Mouse (Mus musculus) neural tube, embryonic 10.5 days (tissue): ENCODE measurements around the gene Os9.
"Not testable (repeated sequence)": the region's sequence is repeated elsewhere in the genome, so short reads cannot be mapped to it uniquely, and the experiment has no call there.

ENCODE experiments used
- DNase-seq: peaks from one replicate; pipeline ENCODE4 v3.0.0-alpha.2; 2017; ENCODE audit warnings: low spot score; ENCODE audit errors: extremely low spot score

Os9 gene

DNA sequence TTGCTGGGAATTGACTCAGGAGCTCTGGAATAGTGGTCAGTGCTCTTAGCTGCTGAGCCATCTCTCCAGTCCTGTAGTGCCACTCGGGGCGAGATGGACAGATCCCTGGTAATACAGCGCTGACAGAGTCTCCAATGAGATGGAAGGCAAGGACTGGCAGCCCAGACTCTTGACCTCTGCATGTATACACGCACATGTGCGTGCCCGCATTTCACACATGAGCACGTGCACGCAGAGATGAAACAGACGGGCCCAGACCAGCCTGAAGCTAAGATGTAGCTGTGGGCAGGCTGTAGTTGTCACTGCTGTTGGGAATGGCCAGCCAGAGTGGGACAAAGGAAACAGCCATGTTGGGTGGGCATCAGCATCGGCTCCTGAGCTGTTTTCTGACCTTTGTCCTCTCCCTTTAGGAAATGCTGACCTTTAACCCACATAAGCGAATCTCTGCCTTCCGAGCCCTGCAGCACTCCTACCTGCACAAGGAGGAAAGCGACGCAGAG, 54.4 kb downstream of the Os9 start:
- no peak for DNase-seq

DNA sequence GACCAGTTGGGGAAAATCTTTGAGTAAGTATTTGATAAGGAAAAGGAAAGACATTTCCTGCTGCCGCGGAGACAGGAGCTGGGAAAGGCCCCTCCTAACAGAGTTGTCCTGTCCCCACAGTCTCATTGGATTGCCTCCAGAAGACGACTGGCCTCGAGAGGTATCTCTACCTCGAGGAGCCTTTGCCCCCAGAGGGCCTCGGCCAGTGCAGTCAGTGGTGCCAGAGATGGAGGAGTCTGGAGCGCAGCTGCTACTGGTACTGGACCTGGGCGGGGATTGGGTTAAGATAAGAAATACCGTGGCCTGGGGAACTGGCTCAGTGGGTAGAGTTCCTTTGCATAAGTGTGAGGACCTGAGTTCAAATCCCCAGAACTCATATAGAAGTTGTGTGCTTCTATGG, 55.0 kb downstream of the Os9 start:
- no peak for DNase-seq

DNA sequence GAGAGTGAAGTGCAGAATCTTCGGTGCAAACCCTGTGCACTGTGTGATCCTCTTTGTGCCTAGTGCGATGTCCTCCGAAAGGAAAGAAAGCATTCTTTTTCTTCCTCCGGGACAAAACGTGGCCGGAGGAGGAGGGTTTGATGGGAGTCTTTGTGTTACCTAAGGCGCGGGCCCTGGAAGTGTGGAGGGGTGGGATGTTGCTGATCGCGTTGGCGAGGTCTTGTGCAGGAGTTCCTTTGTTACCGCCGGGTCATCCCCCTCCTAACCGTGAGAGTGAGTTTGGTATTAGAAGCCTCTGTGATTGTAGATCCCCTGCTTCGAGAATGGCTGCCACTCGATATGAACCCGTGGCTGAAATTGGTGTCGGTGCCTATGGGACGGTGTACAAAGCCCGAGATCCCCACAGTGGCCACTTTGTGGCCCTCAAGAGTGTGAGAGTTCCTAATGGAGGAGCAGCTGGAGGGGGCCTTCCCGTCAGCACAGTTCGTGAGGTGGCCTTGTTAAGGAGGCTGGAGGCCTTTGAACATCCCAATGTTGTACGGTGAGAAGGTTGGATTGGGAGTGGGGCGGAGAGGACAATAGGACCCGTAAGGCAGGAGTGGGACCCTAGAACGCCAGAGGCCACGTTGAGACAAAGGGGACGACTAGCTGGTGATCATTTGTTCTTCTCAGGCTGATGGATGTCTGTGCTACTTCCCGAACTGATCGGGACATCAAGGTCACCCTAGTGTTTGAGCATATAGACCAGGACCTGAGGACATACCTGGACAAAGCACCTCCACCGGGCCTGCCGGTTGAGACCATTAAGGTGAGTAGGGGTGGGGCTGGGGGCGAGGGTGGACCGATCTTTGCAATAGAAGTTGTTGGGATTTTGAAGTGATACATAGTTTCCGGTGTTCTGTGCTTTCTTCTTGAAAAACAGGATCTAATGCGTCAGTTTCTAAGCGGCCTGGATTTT, 56.7 kb downstream of the Os9 start:
- peak; percentile 63 for DNase-seq

DNA sequence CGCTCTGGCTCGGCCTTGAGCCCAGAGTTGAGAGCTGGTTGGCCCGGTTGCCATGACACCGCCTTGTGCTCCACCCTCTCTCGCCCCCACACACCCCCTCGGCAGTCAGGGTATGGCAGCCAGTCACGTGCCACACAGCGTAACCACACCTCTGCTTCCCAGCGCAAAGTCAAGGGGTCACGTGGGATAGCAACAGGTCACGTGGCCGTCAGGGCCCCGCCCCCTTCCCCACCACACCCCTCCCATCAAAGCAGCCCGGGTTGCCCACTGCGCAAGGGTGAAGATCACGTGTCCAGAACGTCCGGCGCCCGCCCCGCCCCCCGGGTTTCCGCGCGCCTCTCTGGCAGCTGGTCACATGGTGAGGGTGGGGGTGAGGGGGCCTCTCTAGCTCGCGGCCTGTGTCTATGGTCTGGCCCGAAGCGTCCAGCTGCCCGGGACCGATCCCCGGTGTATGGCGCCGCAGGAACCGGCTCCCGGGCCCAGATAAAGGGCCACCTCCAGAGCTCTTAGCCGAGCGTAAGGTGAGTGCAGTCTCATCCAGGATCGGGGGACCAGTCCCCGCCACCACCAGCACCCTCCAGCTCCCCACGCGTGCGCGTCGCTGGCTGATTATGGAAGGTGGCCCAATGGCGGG, 57.6 kb downstream of the Os9 start, which contains the start of gene Cdk4:
Gene Cdk4, plus strand, starts transcription at position 296 of the 634 bp plus-strand sequence.
- DNase-seq = peak; percentile 100

DNA sequence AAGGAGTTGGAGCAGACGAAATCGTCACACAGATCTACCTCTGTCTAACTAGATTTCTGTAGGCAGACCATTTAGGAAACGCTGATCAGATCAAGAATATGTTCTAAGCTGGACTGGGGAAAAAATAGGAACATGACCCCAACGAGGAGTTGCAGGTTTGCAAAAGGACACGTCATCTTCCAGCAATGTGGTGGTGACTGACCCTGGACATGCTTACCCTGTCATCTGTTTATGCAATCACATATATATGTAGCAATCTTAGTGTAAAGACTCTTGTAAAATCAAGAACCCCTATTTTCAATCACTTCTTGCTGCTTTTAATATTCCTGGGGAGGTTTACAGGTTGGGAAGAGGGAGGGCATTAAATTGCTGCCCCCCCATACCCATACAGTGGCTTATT, 58.4 kb downstream of the Os9 start:
- no peak for DNase-seq

DNA sequence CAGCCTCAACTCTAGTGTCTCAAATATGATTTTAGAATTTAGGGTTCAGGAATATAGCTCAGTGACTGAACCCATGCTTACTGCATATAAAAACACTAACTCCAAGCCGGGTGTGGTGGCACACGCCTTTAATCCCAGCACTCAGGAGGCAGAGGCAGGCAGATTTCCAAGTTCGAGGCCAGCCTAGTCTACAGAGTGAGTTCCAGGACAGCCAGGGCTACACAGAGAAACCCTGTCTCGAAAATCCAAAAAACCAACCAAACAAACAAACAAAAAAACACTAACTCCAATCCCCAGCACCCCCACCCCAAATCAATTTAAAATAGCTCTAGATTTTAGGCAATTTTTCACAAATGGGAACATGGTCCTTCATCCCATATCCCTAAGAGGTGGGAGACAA, 58.8 kb downstream of the Os9 start:
- DNase-seq = not testable (repeated sequence)

DNA sequence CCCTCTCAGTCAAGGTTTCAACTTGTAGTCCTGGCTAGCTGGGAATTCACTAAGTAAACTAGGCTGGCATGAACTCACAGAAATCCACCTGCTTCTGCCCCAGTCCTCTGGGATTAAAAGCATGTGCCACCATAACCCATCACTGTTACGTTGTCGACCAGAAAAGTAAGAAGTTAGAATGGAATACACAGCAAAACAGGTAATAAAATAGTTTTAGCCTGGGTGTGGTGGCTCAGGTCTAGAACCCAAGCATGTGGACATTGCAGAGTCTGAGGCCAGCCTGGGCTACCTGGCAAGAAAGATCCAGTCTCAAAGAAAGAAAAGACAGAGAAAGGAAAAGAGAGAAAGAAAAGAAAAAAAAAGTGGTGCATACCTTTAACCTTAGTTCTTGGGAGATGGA, 59.4 kb downstream of the Os9 start:
- DNase-seq = no peak

DNA sequence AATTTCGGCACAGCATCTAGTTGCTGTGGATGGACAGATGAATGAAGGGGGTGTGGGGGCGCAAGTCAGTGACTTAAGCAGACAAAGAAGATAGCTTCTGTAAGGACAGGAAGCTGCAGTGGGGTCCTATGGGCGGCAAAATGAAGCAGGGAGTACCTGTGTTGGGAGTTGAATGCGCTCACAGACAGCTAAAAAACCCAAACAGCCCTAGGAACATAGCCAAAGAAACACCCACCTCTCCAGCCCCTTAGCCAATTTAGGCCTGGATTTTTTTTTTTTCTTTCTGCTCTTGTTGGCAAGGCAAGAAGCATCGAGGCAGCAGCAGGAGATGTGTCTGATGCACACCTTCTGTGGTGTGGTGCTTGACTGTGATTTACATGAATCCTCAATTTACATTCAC, 59.8 kb downstream of the Os9 start:
- DNase-seq = no peak

DNA sequence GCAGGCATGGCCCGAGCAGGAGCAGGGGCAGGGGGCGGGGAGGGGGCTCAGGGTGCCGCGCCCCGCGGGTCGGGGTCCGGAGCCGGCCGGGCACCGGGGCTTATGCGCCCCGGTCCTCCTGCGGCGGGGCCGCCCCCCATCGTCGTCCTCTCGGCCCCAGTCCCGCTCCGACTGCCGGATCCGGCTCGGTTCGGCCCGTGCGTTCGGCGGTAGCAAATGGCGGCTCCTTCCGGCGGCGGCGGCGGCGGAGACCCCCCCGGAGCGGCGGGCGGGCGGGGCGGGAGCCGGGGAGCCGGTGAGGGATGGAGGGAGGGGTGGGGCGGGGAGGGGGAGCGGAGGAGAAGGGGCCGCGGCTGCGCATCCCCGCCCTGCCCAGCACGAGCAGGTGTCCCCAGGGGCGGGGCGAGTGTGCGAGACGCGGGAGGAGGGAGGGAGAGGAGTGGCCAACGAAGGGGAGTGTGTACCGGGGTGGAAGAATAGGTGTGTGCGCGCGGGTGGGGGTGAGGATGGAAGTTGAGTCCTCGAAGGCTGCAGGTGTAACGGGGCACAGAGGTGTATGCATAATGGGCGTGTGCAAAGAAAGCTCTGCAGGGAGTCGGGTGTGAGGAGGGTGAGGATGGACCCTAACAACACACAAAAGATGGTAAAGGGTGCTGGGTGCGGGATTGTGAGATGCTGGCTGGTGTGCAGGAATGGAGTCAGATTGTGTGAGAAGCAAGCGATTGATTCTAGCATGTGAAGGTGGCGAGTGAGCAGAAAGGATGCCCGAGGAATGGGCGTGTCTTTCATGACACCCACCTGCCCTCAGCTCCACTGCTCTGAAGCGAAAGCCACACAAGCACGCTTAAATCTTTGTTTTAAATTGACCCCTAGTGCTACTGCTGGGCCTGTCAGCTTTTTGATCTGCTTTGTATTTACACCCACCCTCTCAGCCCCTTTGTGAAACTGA, 60.7 kb downstream of the Os9 start, which contains the start of gene March9:
Gene March9, minus strand, starts transcription at position 217 of the 949 bp plus-strand sequence.
- DNase-seq = peak; percentile 63

DNA sequence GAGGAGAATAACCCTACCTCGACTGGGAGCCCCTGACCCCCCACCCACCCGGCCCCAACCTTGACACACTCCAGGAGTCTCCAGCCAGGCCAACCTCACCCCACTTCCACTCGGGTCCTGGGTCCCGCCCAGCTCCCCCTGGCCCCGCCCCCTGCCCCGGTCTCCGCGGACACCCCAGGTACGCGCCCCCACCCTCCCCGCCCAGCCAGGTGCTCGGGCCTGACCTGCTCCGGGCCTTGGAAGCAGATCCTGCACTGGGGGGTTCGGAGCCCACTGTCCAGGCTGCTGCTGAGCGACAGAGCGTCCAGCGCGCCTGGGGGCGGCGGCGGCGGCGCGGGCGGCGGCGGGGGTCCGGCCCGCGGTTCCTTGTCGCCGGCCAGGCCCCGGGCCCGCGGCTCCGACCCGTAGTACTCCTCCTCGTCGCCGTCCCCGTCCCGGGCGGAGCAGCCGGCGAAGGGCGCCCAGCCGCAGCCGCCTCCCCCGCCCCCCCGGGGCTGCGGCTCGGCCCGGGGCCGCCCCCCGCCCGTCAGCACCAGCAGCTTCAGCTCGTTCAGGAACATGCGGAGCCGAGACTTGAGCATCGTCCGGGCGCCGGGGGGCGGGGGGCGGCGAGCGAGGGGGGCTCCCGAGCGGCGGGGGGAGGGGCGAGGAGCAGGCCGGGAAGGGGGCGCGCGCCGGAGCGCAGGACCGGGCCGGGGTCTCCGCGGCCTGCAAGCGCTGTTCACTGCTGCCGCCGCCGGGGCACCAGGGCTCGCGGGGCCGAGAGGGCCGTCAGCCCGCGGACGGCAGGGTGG, 61.6 kb downstream of the Os9 start:
- DNase-seq = no peak

DNA sequence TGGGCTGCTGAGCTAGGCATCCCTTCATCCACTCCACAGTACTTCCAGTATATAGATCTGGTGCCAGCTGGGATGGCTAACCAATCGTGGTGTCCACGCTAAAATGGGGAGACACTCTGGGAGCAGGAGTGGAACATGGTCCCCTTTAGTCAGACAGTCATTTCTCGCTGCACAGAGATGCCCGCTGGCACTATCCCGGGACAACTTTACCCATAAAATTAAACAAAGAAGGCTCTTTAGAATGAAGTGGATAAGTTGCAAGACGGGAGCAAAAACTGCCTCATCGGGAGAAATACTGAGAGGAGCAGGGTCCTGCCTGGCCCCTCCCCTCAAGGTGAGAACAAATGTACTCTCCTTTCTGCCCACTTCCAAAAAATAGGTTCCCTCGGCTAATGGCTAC, 62.2 kb downstream of the Os9 start:
- no peak for DNase-seq

DNA sequence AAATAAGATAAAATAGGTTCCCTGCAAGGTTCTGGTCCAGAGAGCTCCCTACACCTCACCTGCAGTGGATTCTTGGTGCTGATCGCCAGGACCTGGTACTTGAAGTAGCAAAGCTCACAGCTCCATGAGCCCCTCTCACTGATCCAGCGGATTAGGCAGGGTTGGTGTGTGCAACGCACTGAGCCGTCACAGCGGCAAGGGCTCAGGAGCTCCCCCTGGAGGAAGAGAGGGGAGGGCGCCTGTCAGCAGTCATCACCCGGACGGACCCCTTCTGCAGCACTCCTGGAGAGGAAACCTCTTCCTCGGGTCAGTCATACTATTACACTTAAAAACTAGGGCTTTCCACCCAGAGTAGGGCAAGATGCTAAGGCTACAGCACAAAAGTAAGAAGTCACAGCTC, 62.8 kb downstream of the Os9 start:
- DNase-seq = peak; percentile 84

DNA sequence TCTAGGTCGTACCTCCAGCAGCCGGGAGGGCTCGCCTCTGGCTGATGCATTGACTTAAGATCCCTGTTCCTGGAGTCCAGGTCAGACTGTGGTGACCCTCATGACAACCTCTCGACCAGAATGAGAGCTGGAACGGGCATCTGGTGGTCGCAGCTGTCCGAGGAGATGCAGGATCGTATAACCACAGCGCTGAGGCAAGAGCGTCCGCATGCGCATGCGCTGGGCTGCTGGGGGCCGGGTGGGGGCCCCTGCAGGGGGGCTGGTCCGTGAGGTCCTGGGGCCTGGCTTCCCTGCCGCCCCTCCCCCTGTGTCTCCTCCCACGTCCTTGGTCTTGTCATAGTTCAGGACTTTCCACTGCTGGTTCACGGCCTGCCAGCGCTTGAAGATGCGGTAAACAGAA, 64.4 kb downstream of the Os9 start:
- no peak for DNase-seq

DNA sequence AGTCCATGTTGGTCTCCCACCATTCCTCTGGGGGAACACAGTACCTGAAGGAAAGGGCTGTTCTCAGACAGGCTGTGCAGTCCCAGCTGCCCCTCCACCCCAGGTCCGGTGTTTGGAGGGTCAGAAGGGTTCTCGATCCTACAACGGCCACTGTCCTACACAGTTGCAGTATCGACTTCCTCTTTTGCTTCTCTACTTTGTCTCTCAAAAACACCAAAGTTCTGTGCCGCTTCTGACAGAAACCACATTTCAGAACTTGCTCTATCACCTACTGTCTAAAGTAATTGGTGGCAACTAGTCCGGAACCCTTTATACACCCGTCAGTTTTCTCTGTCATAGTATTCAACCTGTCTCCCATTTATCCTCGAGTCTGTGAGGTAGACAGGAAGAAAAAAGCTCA, 65.5 kb downstream of the Os9 start:
- DNase-seq = no peak

DNA sequence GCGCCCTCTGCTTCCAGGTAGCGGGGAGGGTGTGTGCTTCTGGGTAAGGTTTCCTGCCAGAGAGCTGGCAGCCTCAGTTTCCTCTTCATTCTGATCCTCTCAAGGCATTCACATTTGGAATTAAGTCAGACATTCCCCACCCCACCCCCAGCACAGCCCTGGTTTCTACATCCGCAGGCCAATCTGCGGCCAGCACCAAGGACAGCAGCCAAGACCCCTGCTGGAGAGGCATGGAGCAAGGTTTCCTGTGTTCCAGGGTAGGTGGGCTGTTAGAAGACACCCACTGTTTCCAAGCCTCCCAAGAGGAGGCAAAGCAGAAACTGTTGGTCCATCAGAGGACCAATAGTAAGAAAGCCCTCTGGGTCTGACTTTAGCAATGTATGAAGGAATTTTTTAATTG, 66.3 kb downstream of the Os9 start:
- DNase-seq = no peak

DNA sequence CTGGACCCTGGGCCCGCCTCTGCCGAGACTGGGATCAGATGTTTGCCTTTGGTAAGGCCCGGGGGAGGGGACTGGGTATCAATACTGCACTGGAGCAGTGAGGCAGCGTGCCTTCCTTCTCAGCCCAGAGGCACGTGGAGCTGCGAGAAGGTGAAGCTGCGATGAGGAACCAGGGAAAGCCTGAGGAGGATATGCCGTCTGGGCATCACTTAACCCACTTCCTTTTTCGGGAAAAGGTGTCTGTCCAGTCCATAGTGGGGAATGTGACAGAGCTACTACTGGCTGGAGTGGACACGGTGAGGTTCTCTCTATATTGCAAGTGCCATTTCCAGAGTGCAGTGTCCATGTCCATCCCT, 70.8 kb downstream of the Os9 start:
- DNase-seq = no peak

DNA sequence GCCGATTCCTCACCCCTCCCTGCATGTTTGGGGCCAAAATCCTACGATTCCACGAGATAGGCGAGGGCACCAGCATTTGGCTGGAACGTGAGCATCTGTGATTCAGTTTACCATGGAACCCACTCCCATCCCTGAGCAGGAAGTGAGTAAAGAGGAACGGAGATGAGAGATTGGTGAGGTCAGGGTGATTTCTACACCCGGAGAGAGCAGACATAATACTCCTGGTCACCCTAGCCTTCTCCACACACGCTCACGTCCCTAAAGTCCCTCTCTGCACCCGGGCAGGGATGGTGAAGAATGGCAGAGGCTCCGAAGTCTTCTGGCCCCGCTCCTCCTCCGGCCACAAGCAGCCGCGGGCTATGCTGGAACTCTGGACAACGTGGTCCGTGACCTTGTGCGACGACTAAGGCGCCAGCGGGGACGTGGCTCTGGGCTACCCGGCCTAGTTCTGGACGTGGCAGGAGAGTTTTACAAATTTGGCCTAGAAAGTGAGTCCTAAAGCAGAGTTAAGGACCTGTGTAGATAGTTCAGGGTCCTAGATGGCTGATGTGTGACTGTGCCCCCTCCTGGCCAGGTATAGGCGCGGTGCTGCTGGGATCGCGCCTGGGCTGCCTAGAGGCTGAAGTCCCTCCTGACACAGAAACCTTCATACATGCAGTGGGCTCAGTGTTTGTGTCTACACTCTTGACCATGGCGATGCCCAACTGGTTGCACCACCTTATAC, 71.4 kb downstream of the Os9 start:
- DNase-seq = peak; percentile 37

DNA sequence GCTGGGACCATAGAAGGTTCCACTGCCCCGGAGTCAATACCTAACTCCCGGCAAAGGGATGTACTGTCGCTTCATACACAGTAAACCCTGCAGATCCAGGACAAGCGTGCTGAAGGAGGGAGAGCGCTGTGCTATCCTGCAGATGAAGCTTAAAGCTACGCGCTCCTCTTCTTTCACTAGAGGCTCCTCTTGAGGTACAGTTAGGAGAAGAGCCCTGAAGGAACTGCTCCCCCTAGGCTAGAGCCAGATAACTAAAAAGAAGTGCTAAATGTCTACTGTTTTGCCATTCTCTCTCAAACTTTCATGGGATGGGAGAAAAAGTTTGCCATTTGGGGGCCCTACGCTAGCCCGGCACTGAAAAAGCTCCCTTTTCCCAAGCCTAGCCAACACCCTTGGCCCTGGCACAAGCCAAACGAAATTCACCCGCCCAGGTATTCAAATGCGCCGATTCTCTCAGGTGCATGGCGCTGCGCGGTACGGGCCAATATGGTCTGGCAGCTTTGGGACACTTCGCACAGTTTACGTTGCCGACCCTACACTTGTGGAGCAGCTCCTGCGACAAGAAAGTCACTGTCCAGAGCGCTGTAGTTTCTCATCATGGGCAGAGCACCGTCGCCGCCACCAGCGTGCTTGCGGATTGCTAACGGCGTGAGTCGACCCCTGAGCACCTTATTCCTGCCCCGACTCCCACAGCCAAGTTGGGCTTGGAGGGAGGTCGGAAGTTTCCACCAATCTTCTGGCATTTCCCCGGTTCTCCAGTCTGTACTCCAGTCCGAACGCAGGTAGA, 72.1 kb downstream of the Os9 start:
- DNase-seq = peak; percentile 38

DNA sequence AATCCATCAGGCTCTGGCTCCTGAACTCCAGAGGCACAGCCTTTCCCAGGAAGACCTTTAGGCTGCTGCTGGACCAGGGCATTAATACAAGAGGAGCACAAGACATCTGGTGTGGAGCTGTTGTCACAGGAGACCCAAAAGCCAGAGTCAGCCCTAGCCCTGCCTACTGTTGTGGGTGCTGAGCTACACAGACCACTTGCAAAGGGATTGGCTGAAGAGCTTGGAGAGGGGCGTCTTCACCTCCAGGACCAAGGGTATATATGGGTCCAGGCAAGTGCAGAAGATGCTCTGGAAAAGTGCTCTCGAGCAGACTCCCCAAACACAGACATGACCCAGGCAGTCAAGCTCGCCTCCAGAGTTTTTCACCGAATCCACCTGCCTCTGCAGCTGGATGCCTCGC, 73.0 kb downstream of the Os9 start, which contains the start of gene Cyp27b1:
Gene Cyp27b1, plus strand, starts transcription at position 297 of the 400 bp plus-strand sequence.
- no peak for DNase-seq
